Comparison of ENCODE assay signal across 14 mouse cellular contexts in genomic region chr11:35932121-35932885, GRCm38 (mm10). TPM values are rescaled to one million over a fixed set of nuclear protein-coding genes. Genes with fewer than 3 reads are reported as not detected.
DNase-seq lines count a peak whose midpoint lies in the region; ATAC-seq and TF ChIP-seq lines count a peak whose summit lies in the region.
"Had no signal": no experiment of that assay in that cellular context is flagged by ENCODE, and none has a peak within 500 bp of the region (broad histone marks: within the 10 kb centered on the region; RNA-seq: fewer than 3 reads in every experiment).

No protein-coding gene starts in this region.

- no peaks in the 10 kb centered on the region for H3K27me3 ChIP-seq in hindbrain, embryonic 10.5 days (ENCODE audit: insufficient read depth, poor library complexity, severe bottlenecking)
- no peaks in the 10 kb centered on the region for H3K27me3 ChIP-seq in hindbrain, postnatal 0 days (ENCODE audit: insufficient read depth, low read length)
- no peaks in the 10 kb centered on the region for H3K27me3 ChIP-seq in midbrain, embryonic 10.5 days (ENCODE audit: low read depth, poor library complexity, severe bottlenecking)
- H3K27me3 ChIP-seq in midbrain, embryonic 15.5 days (replicated peaks) = no peaks in the 10 kb centered on the region
- H3K27me3 ChIP-seq in hindbrain, embryonic 15.5 days = no peaks in the 10 kb centered on the region
- H3K27me3 ChIP-seq: embryonic facial prominence, embryonic 13.5 days; forebrain, embryonic 13.5 days; midbrain, embryonic 13.5 days; stomach, embryonic 15.5 days had no signal

- H3K4me1 ChIP-seq in hindbrain, embryonic 10.5 days (replicated peaks) = peaks cover 72% of the 10 kb centered on the region
- H3K4me1 ChIP-seq in hindbrain, postnatal 0 days (ENCODE audit: insufficient read depth, low read length) = no peaks in the 10 kb centered on the region; the same call in 1 of the 2 replicates
- peaks cover 61% of the 10 kb centered on the region for H3K4me1 ChIP-seq in midbrain, embryonic 10.5 days
- peaks cover 14% of the 10 kb centered on the region; the same call in 1 of the 2 replicates for H3K4me1 ChIP-seq in midbrain, embryonic 15.5 days
- H3K4me1 ChIP-seq in hindbrain, embryonic 15.5 days (replicated peaks) = peaks cover 32% of the 10 kb centered on the region
- H3K4me1 ChIP-seq in olfactory bulb, adult 2 months (ENCODE audit: control insufficient read depth, insufficient read depth, low read length) = peaks cover 14% of the 10 kb centered on the region

- no peaks in the 10 kb centered on the region for H3K36me3 ChIP-seq in hindbrain, embryonic 10.5 days
- H3K36me3 ChIP-seq in hindbrain, postnatal 0 days (ENCODE audit: insufficient read depth, low read length) = no peaks in the 10 kb centered on the region
- no peaks in the 10 kb centered on the region for H3K36me3 ChIP-seq in midbrain, embryonic 10.5 days
- no peaks in the 10 kb centered on the region for H3K36me3 ChIP-seq in midbrain, embryonic 15.5 days (replicated peaks)
- no peaks in the 10 kb centered on the region for H3K36me3 ChIP-seq in hindbrain, embryonic 15.5 days
- H3K36me3 ChIP-seq: embryonic facial prominence, embryonic 13.5 days; midbrain, embryonic 13.5 days; stomach, embryonic 15.5 days had no signal

- H3K27ac ChIP-seq in hindbrain, embryonic 10.5 days = peak overlapping the region; percentile 84
- H3K27ac ChIP-seq in hindbrain, postnatal 0 days = no peak overlapping the region
- peak overlapping the region; percentile 85 for H3K27ac ChIP-seq in midbrain, embryonic 10.5 days (replicated peaks)
- no peak overlapping the region for H3K27ac ChIP-seq in midbrain, embryonic 15.5 days
- H3K27ac ChIP-seq in hindbrain, embryonic 15.5 days (replicated peaks) = peak overlapping the region; percentile 49
- peak overlapping the region; percentile 4 for H3K27ac ChIP-seq in olfactory bulb, adult 2 months (ENCODE audit: insufficient read depth, low read depth, low read length)
- H3K27ac ChIP-seq: embryonic facial prominence, embryonic 13.5 days; forebrain, embryonic 13.5 days; stomach, embryonic 15.5 days had no signal

- ATAC-seq in hindbrain, postnatal 0 days = no peak
- no peak for ATAC-seq in midbrain, embryonic 15.5 days (replicated peaks)
- no peak for ATAC-seq in hindbrain, embryonic 15.5 days (ENCODE audit: low FRiP score, low read depth)
- ATAC-seq: forebrain, embryonic 13.5 days; midbrain, embryonic 13.5 days had no signal

- WGBS in hindbrain, embryonic 10.5 days = 86% methylated on average over 14 of the region's 14 CpGs
- 70% methylated on average over 14 of the region's 14 CpGs for WGBS in hindbrain, postnatal 0 days
- WGBS in midbrain, embryonic 10.5 days = 89% methylated on average over 14 of the region's 14 CpGs
- 81% methylated on average over 14 of the region's 14 CpGs for WGBS in midbrain, embryonic 15.5 days
- WGBS in hindbrain, embryonic 15.5 days = 85% methylated on average over 14 of the region's 14 CpGs
- WGBS in olfactory bulb, adult 2 months = 70% methylated on average over 14 of the region's 14 CpGs

- no peak for TF ChIP-seq POLR2A in olfactory bulb, adult 2 months (IDR thresholded peaks at IDR 0.05; ENCODE audit: insufficient read depth, low read depth, low read length)

- no peak overlapping the region for H3K9ac ChIP-seq in hindbrain, postnatal 0 days (replicated peaks; ENCODE audit: low read length)
- H3K9ac ChIP-seq in midbrain, embryonic 15.5 days = no peak overlapping the region
- no peak overlapping the region for H3K9ac ChIP-seq in hindbrain, embryonic 15.5 days
- H3K9ac ChIP-seq: embryonic facial prominence, embryonic 13.5 days; forebrain, embryonic 13.5 days; midbrain, embryonic 13.5 days; stomach, embryonic 15.5 days had no signal

- H3K9me3 ChIP-seq in hindbrain, embryonic 10.5 days = no peaks in the 10 kb centered on the region
- H3K9me3 ChIP-seq in hindbrain, postnatal 0 days (ENCODE audit: low read length) = no peaks in the 10 kb centered on the region
- no peaks in the 10 kb centered on the region for H3K9me3 ChIP-seq in midbrain, embryonic 10.5 days (replicated peaks)
- H3K9me3 ChIP-seq in midbrain, embryonic 15.5 days = no peaks in the 10 kb centered on the region
- no peaks in the 10 kb centered on the region for H3K9me3 ChIP-seq in hindbrain, embryonic 15.5 days
- H3K9me3 ChIP-seq: embryonic facial prominence, embryonic 13.5 days; forebrain, embryonic 13.5 days; midbrain, embryonic 13.5 days; stomach, embryonic 15.5 days had no signal

- no peak overlapping the region for H3K4me2 ChIP-seq in hindbrain, postnatal 0 days (ENCODE audit: low read depth, low read length)
- no peak overlapping the region for H3K4me2 ChIP-seq in midbrain, embryonic 15.5 days
- H3K4me2 ChIP-seq in hindbrain, embryonic 15.5 days = no peak overlapping the region
- H3K4me2 ChIP-seq: embryonic facial prominence, embryonic 13.5 days; forebrain, embryonic 13.5 days; stomach, embryonic 15.5 days had no signal

- no peak for DNase-seq in hindbrain, embryonic 10.5 days (ENCODE audit: low spot score)
- no peak for DNase-seq in hindbrain, postnatal 0 days (ENCODE audit: low spot score)
- DNase-seq in midbrain, embryonic 10.5 days (ENCODE audit: low spot score) = no peak
- DNase-seq in left cerebral cortex, adult 8-10 months (ENCODE audit: low spot score in 2 of 2) = no peak
- DNase-seq: cerebellum, adult 2 months; lung, adult 18-20 months; right cerebral cortex, postnatal 25 days had no signal

- no peak for TF ChIP-seq CTCF in hindbrain, postnatal 0 days (IDR thresholded peaks at IDR 0.05; ENCODE audit: low read depth)
- TF ChIP-seq CTCF in olfactory bulb, adult 2 months (IDR thresholded peaks at IDR 0.05; ENCODE audit: insufficient read depth, low read depth, low read length) = no peak

- no peak overlapping the region for H3K4me3 ChIP-seq in hindbrain, embryonic 10.5 days
- no peak overlapping the region for H3K4me3 ChIP-seq in hindbrain, postnatal 0 days (ENCODE audit: low read length)
- H3K4me3 ChIP-seq in midbrain, embryonic 10.5 days = no peak overlapping the region
- H3K4me3 ChIP-seq in midbrain, embryonic 15.5 days = no peak overlapping the region
- no peak overlapping the region for H3K4me3 ChIP-seq in hindbrain, embryonic 15.5 days
- H3K4me3 ChIP-seq in olfactory bulb, adult 2 months (ENCODE audit: insufficient read depth, low read depth, low read length) = no peak overlapping the region
- H3K4me3 ChIP-seq: embryonic facial prominence, embryonic 13.5 days; forebrain, embryonic 13.5 days; midbrain, embryonic 13.5 days; stomach, embryonic 15.5 days had no signal

RNA-seq across cellular contexts. Expression of gene Wwc1, which starts 48.0 kb away (rescaled TPM):
- 3.9 and 4.9 TPM in 2 replicates for polyA plus RNA-seq in hindbrain, embryonic 10.5 days (2016; fragmentation: Nextera tagmentation; extraction: Ambion mirVana)
- 17.8 and 20.4 TPM in 2 replicates for total RNA-seq in hindbrain, postnatal 0 days (2014; rRNA removed)
- 8.6 and 9.0 TPM in 2 replicates for polyA plus RNA-seq in hindbrain, postnatal 0 days (2015; fragmentation: Nextera tagmentation; extraction: Ambion mirVana)
- polyA plus RNA-seq in midbrain, embryonic 10.5 days (2016; fragmentation: Nextera tagmentation; extraction: Ambion mirVana) = 5.0 and 5.3 TPM in 2 replicates
- polyA plus RNA-seq in midbrain, embryonic 15.5 days (2015; fragmentation: Nextera tagmentation; extraction: Ambion mirVana) = 13.2 and 18.1 TPM in 2 replicates
- 13.5 and 13.8 TPM in 2 replicates for polyA plus RNA-seq in hindbrain, embryonic 15.5 days (2015; fragmentation: Nextera tagmentation; extraction: Ambion mirVana)
- polyA plus RNA-seq in olfactory bulb, adult 2 months (2012; ENCODE audit: insufficient read depth, insufficient read length, low replicate concordance, missing spikeins) = not detected in 2 replicates
- total RNA-seq in left cerebral cortex, adult 8-10 months (2022) = 100 to 1,000 TPM in 3 of 4 experiments, 10 to 100 TPM in 1; 95.1 to 109 (median 101) TPM

Comparison
In these comparisons a context has a peak if more than half of its experiments do, and no peak if none do; other contexts are left out.
1. H3K27ac ChIP-seq: peak in hindbrain, embryonic 10.5 days (single experiment), midbrain, embryonic 10.5 days (single experiment), hindbrain, embryonic 15.5 days (single experiment) and olfactory bulb, adult 2 months (single experiment); none in hindbrain, postnatal 0 days (single experiment) and midbrain, embryonic 15.5 days (single experiment).